Mouse (Mus musculus) spleen, postnatal 10 days (tissue): ENCODE data around the gene Cep162.

Source experiments
- DNase-seq, 2 experiments: peaks; one replicate each; pipeline ENCODE4 v3.0.0; 2021 to 2022; ENCODE audit warnings: low spot score in 2 of 2

The Cep162 gene

DNA sequence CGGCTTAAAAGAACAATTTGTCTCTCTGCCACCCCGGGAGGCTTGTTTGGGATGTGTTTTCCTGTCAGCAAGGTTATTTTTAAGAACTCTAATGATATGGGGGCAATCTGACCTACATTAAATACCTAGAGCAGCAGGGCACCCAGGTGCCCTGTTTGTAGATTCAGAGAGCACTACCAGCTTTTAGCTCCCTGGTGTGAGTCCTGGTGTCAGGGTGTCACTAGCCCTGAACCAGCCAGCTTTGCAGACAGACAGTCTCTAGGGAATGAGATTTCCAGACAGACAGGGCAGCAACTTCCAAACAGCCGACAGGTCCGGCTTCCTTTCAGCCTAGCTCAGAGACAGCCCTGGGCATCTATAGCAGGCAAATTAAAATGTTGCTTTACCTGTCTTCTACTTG, 92.8 kb downstream of the Cep162 start:
- DNase-seq: no peak

DNA sequence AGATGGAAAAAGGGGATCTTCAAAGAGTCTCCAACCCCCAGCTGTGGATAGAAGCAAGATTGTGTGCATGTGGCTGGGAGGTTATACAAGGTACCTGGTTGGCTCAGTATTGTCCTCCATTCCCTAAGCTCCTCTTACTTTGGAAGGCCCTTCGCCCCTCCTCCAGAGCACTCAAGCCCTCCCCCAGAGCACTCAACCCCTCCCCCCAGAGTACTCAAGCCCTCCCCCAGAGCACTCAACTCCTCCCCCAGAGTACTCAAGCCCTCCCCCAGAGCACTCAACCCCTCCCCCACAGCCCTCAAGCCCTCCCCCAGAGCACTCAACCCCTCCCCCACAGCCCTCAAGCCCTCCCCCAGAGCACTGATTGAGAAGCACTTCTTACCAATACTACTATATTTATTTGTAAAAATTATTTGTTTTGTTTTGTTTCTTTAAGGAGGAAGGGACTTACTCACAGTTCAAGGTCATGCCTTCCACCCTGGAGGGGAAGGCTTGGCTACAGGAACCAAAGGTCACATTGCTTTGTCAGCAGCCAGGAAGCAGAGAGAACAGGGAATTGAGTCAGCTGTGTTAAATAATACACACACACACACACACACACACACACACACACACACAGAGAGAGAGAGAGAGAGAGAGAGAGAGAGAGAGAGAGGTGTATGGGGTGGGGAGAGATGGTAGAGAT, 102.6 kb downstream of the Cep162 start:
- no peak for DNase-seq

DNA sequence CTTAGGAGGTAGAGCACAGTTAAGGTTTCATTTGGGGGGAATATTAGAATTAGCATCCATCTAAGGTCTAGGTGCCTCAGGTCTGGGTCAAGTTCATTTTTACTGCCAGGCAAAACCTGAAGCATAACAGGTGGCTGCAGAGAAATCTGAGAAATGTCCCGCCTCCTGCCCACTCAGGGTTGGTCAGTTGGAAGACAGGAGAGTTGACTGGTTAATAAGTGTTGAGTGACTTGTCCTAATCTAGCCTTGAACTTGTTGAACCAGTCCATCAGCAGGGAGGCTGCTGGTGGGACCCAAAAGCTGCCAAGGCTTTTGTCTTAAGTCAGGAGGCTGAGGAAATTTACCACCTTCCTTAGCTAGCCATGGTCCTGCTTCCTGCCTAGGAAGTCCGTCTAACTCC, 107.4 kb downstream of the Cep162 start:
- DNase-seq: no peak

DNA sequence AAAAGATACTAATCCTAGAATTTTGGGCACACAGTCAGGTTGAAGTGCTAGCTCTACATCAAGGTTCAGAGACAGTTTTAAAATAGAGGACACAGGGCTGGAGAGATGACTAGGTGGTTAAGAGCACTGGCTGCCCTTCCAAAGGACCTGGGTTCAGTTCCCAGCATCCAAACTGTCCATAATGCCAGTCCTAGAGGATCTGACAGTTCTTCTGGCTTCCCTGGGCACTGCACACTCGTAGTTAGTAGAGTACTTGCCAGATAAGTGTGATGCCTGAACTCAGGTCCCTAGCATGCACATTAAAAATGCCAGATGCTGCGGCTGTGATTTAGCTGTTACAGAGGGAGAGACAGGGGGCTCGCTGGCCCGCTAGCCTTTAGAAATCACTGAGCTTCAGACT, 108.9 kb downstream of the Cep162 start:
- DNase-seq: no peak

DNA sequence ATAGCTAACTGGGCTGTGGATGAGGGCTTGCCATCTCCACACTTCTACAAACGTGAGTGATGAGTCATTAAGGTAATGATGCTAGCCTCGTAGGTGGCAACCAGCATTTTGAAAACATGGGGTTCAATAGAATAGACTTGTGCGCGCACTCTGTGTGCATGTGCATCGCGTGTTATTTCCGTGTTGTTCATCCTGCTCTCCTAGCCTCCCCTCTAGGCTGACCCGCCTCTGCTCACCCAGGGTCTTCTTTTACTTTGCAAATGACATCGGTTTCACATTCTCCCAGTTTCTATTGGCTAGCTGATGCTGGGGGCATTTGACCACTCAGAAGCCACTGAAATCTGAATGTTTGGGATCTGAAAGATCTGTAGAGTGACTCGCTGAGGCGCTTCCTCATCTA, 109.7 kb downstream of the Cep162 start:
- DNase-seq: no peak

DNA sequence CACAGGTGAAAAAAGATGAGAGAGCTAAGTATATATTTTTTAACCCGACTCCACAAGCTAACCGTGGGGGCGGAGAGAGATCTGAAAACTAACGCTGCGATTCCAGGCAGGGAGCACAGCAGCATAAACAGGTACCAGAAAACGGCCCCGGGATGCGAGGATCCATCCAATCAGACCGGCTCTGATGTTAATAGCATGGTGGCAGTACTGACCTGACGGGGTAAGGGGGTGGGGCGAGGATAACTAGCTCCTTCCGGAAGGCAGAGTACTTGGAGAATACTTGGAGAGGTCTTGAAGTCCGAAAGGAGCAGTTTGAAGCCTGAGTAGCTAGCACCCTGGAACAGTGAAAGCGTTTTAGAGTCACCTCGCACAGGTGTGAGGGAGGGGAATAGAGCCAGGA, 110.2 kb downstream of the Cep162 start:
- DNase-seq: no peak

DNA sequence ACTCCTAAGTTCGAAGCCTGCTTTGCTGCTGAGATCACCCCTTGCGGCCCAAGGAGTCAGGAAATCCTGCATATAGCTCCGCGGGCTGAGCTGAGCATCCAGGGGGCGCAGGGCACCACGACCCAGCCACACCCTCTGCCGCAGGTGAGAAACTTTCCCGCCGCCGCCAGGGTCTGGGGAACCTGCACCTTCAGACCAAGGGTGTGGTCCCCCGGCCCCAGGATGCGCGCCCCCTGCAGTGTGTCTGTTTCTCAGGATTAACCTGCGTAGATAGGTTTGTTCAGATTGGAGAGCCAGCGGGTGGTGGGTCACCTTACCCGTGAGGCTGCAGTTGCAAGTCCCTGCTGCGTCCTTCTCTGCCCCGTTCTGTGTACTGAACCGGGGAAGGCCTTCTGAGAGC, 110.8 kb downstream of the Cep162 start:
- DNase-seq: peak in 1 of 2 experiments; percentile 15

DNA sequence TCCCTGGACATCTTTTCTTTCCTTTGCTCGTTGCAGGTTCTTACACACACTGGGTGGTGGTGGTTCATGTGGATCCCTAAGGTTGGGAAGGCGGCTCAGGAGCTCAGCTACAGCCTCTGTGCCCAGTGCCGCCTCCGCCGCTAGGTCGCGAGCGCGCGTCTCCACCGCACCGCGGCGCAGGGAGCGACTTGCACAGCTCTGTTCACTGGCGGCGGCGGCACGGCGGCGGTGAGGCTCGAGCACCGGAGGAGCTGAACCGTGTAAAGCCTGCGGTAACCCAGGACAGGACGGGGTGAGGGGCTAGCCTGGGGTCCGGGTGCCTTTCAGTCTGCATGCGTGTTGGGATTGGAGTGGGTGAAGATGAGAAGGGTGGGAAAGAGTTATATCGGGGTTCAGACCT, 111.2 kb downstream of the Cep162 start, which contains the start of gene Mrap2:
Mrap2 (plus strand) TSS at position 201 of the 400 bp plus-strand sequence.
- peak in 1 of 2 experiments; percentile 18 for DNase-seq

DNA sequence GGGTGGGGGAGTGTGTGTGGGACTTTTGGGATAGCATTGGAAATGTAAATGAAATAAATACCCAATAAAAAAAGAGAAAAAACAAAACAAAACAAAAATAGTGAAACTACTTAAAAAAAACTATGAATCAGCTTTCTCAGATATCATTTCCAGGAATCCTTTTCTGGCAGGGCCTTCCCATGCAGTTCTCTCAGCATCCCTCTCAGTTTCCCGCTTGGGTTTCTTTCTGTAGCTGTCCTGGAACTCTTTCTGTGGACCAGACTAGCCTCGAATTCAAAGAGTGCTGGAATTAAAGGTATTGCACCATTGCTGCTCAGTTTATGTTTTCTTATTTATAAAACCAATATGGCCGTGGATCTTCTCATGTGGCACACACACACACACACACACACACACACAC, 112.3 kb downstream of the Cep162 start:
- DNase-seq: no peak
